Mouse (Mus musculus) lung, postnatal 10 days (tissue): ENCODE measurements around the gene Apba1.
A peak's percentile ranks its signal among the peaks of the same experiment; 100 is the strongest.

Experiments
- DNase-seq: peaks from one replicate; pipeline ENCODE4 v3.0.0; 2021

The Apba1 gene

GRCm38 (mm10) chr19:23984186-23984585, 225.5 kb downstream of the Apba1 start:
- no peak for DNase-seq

GRCm38 (mm10) chr19:23987291-23987690, 228.6 kb downstream of the Apba1 start:
- DNase-seq, result peak; percentile 19

- DNase-seq, result no peak
Observed at GRCm38 (mm10) chr19:23988166-23988565, 229.5 kb downstream of the Apba1 start.

- DNase-seq, result no peak
Observed at GRCm38 (mm10) chr19:23995766-23996399, 237.2 kb downstream of the Apba1 start.
